In the genomic region with DNA sequence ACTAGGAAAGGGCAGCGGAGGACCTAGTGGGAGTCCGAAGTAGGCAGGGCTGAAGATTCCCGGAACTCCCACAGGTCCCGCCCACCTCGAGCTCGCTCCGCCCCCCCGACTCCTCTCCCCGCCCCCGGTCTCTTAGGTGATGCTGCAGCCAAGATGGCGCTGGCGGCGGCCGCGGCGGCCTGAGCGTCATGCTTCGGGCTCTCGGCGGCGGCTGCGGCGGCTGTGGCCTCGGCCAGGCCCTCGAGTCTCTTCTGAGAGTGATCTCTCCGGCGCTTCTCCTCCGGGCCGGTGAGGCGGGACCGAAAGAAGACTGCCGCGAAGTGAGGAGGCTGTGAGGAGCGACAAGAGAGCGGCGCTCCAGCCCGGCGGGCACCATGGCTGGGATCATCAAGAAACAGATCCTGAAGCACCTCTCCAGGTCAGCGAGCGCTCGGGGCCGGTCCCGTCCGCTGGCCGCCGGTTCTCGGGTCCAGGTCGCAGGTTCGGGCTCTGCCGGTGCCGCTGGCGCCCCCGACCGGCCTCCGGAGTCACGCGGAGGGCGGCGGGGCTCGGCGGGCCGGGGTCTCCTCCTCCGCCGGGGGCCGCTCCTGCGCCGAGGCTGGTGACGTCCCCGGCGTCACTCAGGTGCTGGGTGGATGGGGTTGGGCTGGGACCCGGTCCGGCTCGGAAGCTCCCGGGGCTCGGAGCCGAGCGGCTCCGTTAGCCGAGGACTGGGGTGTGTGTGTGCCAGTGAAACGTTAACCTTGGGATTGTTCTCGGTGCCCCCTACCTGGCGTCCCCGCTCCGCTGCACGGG, we compare ENCODE assay signal across 8 mouse cellular contexts. TPM values are rescaled to one million over a fixed set of nuclear protein-coding genes. Genes with fewer than 3 reads are reported as not detected.
DNase-seq lines count a peak whose midpoint lies in the region; ATAC-seq and TF ChIP-seq lines count a peak whose summit lies in the region.

A gene (plus strand): TSS at position 121 of the 795 bp plus-strand sequence.

- peak; percentile 89 for DNase-seq in ES-CJ7 (ENCODE audit: low read depth, low spot score)
- peak; percentile 88 for DNase-seq in cerebellum, adult 11 months
- peak; percentile 93 for DNase-seq in forebrain, embryonic 14.5 days (ENCODE audit: low spot score)
- peak; percentile 93 to 95 for DNase-seq in heart, postnatal 10 days
- DNase-seq in large intestine, adult 2 months (ENCODE audit: low read depth, low spot score) = peak; percentile 76
- DNase-seq in stomach, postnatal 0 days (ENCODE audit: low spot score) = peak; percentile 98

- intact Hi-C loops in heart, postnatal 10 days (cut with DNase I) = loop anchor here (5.0 kb wide), 1 partner anchor 77 kb away; no protein-coding TSS in a partner anchor

- H3K9me3 ChIP-seq in forebrain, embryonic 14.5 days (replicated peaks; ENCODE audit: control insufficient read depth, low read length) = no peaks in the 10 kb centered on the region
- no peaks in the 10 kb centered on the region; the same call in 1 of the 2 replicates for H3K9me3 ChIP-seq in liver, embryonic 16.5 days (replicated peaks; ENCODE audit: control insufficient read depth, low read length)
- H3K9me3 ChIP-seq in neural tube, embryonic 12.5 days = no peaks in the 10 kb centered on the region
- no peaks in the 10 kb centered on the region for H3K9me3 ChIP-seq in stomach, postnatal 0 days (ENCODE audit: control insufficient read depth, low read length)

- H3K4me2 ChIP-seq in forebrain, embryonic 14.5 days (ENCODE audit: low read length) = peak within 1 kb of the TSS; percentile 70
- peak within 1 kb of the TSS; percentile 95 for H3K4me2 ChIP-seq in liver, embryonic 16.5 days (ENCODE audit: low read depth, low read length)
- H3K4me2 ChIP-seq in neural tube, embryonic 12.5 days (replicated peaks) = peak within 1 kb of the TSS; percentile 73
- H3K4me2 ChIP-seq in stomach, postnatal 0 days (replicated peaks; ENCODE audit: low read depth) = peak within 1 kb of the TSS; percentile 81

- 0 out of 2 replicates have a peak, but pooled peaks cover 3% of the 10 kb centered on the region for H3K4me1 ChIP-seq in forebrain, embryonic 14.5 days (ENCODE audit: control insufficient read depth, insufficient read depth, low read length)
- H3K4me1 ChIP-seq in liver, embryonic 16.5 days (ENCODE audit: control insufficient read depth, low read depth, low read length) = peaks cover 16% of the 10 kb centered on the region
- no peaks in the 10 kb centered on the region for H3K4me1 ChIP-seq in neural tube, embryonic 12.5 days
- H3K4me1 ChIP-seq in stomach, postnatal 0 days (replicated peaks; ENCODE audit: control insufficient read depth, insufficient read depth) = no peaks in the 10 kb centered on the region

- peak within 1 kb of the TSS; percentile 75 for H3K9ac ChIP-seq in forebrain, embryonic 14.5 days (ENCODE audit: low read length)
- peak within 1 kb of the TSS; percentile 94 for H3K9ac ChIP-seq in liver, embryonic 16.5 days (ENCODE audit: low read depth, low read length)
- H3K9ac ChIP-seq in neural tube, embryonic 12.5 days = peak within 1 kb of the TSS; percentile 86
- H3K9ac ChIP-seq in stomach, postnatal 0 days (ENCODE audit: low read length) = peak within 1 kb of the TSS; percentile 90

- no peaks in the 10 kb centered on the region for H3K27me3 ChIP-seq in forebrain, embryonic 14.5 days (replicated peaks; ENCODE audit: control insufficient read depth, insufficient read depth, low read length)
- no peaks in the 10 kb centered on the region for H3K27me3 ChIP-seq in liver, embryonic 16.5 days (ENCODE audit: control insufficient read depth, insufficient read depth, low read depth, low read length)
- H3K27me3 ChIP-seq in neural tube, embryonic 12.5 days (replicated peaks) = no peaks in the 10 kb centered on the region
- H3K27me3 ChIP-seq in stomach, postnatal 0 days (ENCODE audit: control insufficient read depth, insufficient read depth, low read length) = no peaks in the 10 kb centered on the region

- no peaks in the 10 kb centered on the region for H3K36me3 ChIP-seq in forebrain, embryonic 14.5 days (ENCODE audit: control insufficient read depth, insufficient read depth, low read length)
- no peaks in the 10 kb centered on the region for H3K36me3 ChIP-seq in liver, embryonic 16.5 days (ENCODE audit: control insufficient read depth, insufficient read depth)
- no peaks in the 10 kb centered on the region for H3K36me3 ChIP-seq in neural tube, embryonic 12.5 days
- no peaks in the 10 kb centered on the region for H3K36me3 ChIP-seq in stomach, postnatal 0 days (ENCODE audit: control insufficient read depth, insufficient read depth, low read length)

- no peak for TF ChIP-seq EP300 in stomach, postnatal 0 days (optimal IDR thresholded peaks at IDR 0.05)

- ATAC-seq in forebrain, embryonic 14.5 days = peak; percentile 97
- peak; percentile 95 for ATAC-seq in liver, embryonic 16.5 days (ENCODE audit: low read depth)
- ATAC-seq in neural tube, embryonic 12.5 days (ENCODE audit: low FRiP score, low read depth) = peak; percentile 96
- ATAC-seq in stomach, postnatal 0 days (ENCODE audit: low FRiP score, low TSS enrichment) = peak; percentile 89

- WGBS in forebrain, embryonic 14.5 days = 1% methylated on average over 78 of the region's 85 CpGs
- WGBS in large intestine, adult 2 months = under 1% methylated on average over 83 of the region's 85 CpGs
- WGBS in liver, embryonic 16.5 days (ENCODE audit: insufficient replicate concordance) = under 1% methylated on average over 72 of the region's 85 CpGs
- under 1% methylated on average over 81 of the region's 85 CpGs for whole genome bisulfite sequencing in neural tube, embryonic 12.5 days
- WGBS in stomach, postnatal 0 days = under 1% methylated on average over 67 of the region's 85 CpGs

- peak within 1 kb of the TSS; percentile 64 for H3K4me3 ChIP-seq in forebrain, embryonic 14.5 days (ENCODE audit: low read depth, low read length)
- peak within 1 kb of the TSS; percentile 95 for H3K4me3 ChIP-seq in liver, embryonic 16.5 days (ENCODE audit: low read depth, low read length)
- H3K4me3 ChIP-seq in neural tube, embryonic 12.5 days = peak within 1 kb of the TSS; percentile 89
- peak within 1 kb of the TSS; percentile 99 for H3K4me3 ChIP-seq in stomach, postnatal 0 days (ENCODE audit: low read depth, low read length)

- peak within 1 kb of the TSS; percentile 86 for H3K27ac ChIP-seq in forebrain, embryonic 14.5 days (ENCODE audit: low read depth, low read length)
- peak within 1 kb of the TSS; percentile 82 for H3K27ac ChIP-seq in liver, embryonic 16.5 days (ENCODE audit: low read length)
- peak within 1 kb of the TSS; percentile 77 for H3K27ac ChIP-seq in neural tube, embryonic 12.5 days
- H3K27ac ChIP-seq in stomach, postnatal 0 days (replicated peaks) = peak within 1 kb of the TSS; percentile 94

- no peak for TF ChIP-seq CTCF in stomach, postnatal 0 days (IDR thresholded peaks at IDR 0.05; ENCODE audit: low read depth)

RNA-seq across cellular contexts. Expression of the gene that starts here (rescaled TPM):
- polyA plus RNA-seq in forebrain, embryonic 14.5 days (2014; fragmentation: Nextera tagmentation; extraction: Ambion mirVana) = 26.8 and 29.1 TPM in 2 replicates
- 10 to 100 TPM; 23.1 to 36.8 TPM for total RNA-seq in heart, postnatal 10 days (2021)
- polyA plus RNA-seq in large intestine, adult 2 months (2012; rRNA removed) = 8.5 and 15.7 TPM in 2 replicates
- polyA plus RNA-seq in liver, embryonic 16.5 days (2015; fragmentation: Nextera tagmentation; extraction: Ambion mirVana) = 12.6 and 13.7 TPM in 2 replicates
- polyA plus RNA-seq in neural tube, embryonic 12.5 days (2016; fragmentation: Nextera tagmentation; extraction: Ambion mirVana) = 28.9 and 31.9 TPM in 2 replicates
- polyA plus RNA-seq in stomach, postnatal 0 days (2015; fragmentation: Nextera tagmentation; extraction: Ambion mirVana) = 13.3 TPM in 2 replicates

Comparison
In these comparisons a context has a peak if more than half of its experiments do, and no peak if none do; other contexts are left out.
1. Peak in every context shown above with its lines: DNase-seq, ATAC-seq, H3K4me3 ChIP-seq and H3K27ac ChIP-seq.